ENCODE assay signal across 7 mouse cellular contexts in genomic region chr2:172477860-172478259, GRCm38 (mm10). TPM values are rescaled to one million over a fixed set of nuclear protein-coding genes. Genes with fewer than 3 reads are reported as not detected.
DNase-seq lines count a peak whose midpoint lies in the region; ATAC-seq lines count a peak whose summit lies in the region.

No protein-coding gene starts in this region.

- no peak overlapping the region for H3K4me2 ChIP-seq in forebrain, embryonic 11.5 days (ENCODE audit: low read depth, low read length, severe bottlenecking)
- H3K4me2 ChIP-seq in lung, embryonic 15.5 days = no peak overlapping the region

- no peak overlapping the region for H3K4me3 ChIP-seq in forebrain, embryonic 11.5 days (ENCODE audit: low read depth, low read length)
- H3K4me3 ChIP-seq in lung, embryonic 15.5 days = no peak overlapping the region

- H3K27ac ChIP-seq in forebrain, embryonic 11.5 days (ENCODE audit: low read depth, low read length) = no peak overlapping the region
- H3K27ac ChIP-seq in lung, embryonic 15.5 days = no peak overlapping the region

- peak; percentile 60 for ATAC-seq in forebrain, embryonic 11.5 days (replicated peaks; ENCODE audit: low FRiP score)
- 0 out of 2 replicates have a peak, but pooled peaks have one; percentile 24 for ATAC-seq in lung, embryonic 15.5 days (ENCODE audit: borderline replicate concordance, extremely low read depth, low FRiP score, low TSS enrichment)
- ATAC-seq in neutrophil, adult 5-6 weeks (ENCODE audit: extremely low read depth, insufficient number of reproducible peaks, low FRiP score, poor library complexity, severe bottlenecking) = peak; percentile 31; the same call in 1 of the 2 replicates

- no peaks in the 10 kb centered on the region for H3K9me3 ChIP-seq in forebrain, embryonic 11.5 days (ENCODE audit: control insufficient read depth, low read length)
- no peaks in the 10 kb centered on the region for H3K9me3 ChIP-seq in lung, embryonic 15.5 days

- no peaks in the 10 kb centered on the region for H3K4me1 ChIP-seq in forebrain, embryonic 11.5 days (replicated peaks; ENCODE audit: control insufficient read depth, insufficient read depth, low read length)
- peaks cover 17% of the 10 kb centered on the region for H3K4me1 ChIP-seq in lung, embryonic 15.5 days

- no peaks in the 10 kb centered on the region for H3K27me3 ChIP-seq in forebrain, embryonic 11.5 days (ENCODE audit: control insufficient read depth, insufficient read depth, low read length)
- H3K27me3 ChIP-seq in lung, embryonic 15.5 days = no peaks in the 10 kb centered on the region

- no peak overlapping the region for H3K9ac ChIP-seq in forebrain, embryonic 11.5 days (ENCODE audit: low read length)
- H3K9ac ChIP-seq in lung, embryonic 15.5 days = no peak overlapping the region

- no peaks in the 10 kb centered on the region for H3K36me3 ChIP-seq in forebrain, embryonic 11.5 days (ENCODE audit: control insufficient read depth, insufficient read depth, low read length)
- no peaks in the 10 kb centered on the region for H3K36me3 ChIP-seq in lung, embryonic 15.5 days

- 3% methylated on average over 2 of the region's 2 CpGs for WGBS in forebrain, embryonic 11.5 days
- WGBS in lung, embryonic 15.5 days = 0% methylated on average over 2 of the region's 2 CpGs

- DNase-seq in thymus, postnatal 0 days (ENCODE audit: low spot score) = peak; percentile 53
- no peak for DNase-seq in thymus, adult 18-20 months
- DNase-seq in brain, adult 2 months (ENCODE audit: low read depth, low spot score) = peak; percentile 66
- DNase-seq in forebrain, embryonic 11.5 days (ENCODE audit: low spot score) = peak; percentile 64
- DNase-seq in induced T-regulatory cell, adult 2 months (ENCODE audit: low read depth) = peak; percentile 71

RNA-seq across cellular contexts. Expression of gene Fam209, which starts 5.5 kb away (rescaled TPM):
- 0.90 and 1.0 TPM in 2 replicates for polyA plus RNA-seq in thymus, postnatal 0 days (2015; fragmentation: Nextera tagmentation; extraction: Ambion mirVana)
- polyA plus RNA-seq in forebrain, embryonic 11.5 days (2014; fragmentation: Nextera tagmentation; extraction: Ambion mirVana) = 0.39 and 0.97 TPM in 2 replicates
- 0.30 TPM in 1 of 2 replicates, not detected in the other for polyA plus RNA-seq in lung, embryonic 15.5 days (2015; fragmentation: Nextera tagmentation; extraction: Ambion mirVana)
- 14.4 and 15.8 TPM in 2 replicates for total RNA-seq in neutrophil, adult 5-6 weeks (2017)

RNA-seq across cellular contexts. Expression of gene Gcnt7, which starts 19.5 kb away (rescaled TPM):
- polyA plus RNA-seq in thymus, postnatal 0 days (2015; fragmentation: Nextera tagmentation; extraction: Ambion mirVana) = 0.84 and 2.0 TPM in 2 replicates
- 1.5 TPM in 2 replicates for polyA plus RNA-seq in forebrain, embryonic 11.5 days (2014; fragmentation: Nextera tagmentation; extraction: Ambion mirVana)
- 1.5 and 1.7 TPM in 2 replicates for polyA plus RNA-seq in lung, embryonic 15.5 days (2015; fragmentation: Nextera tagmentation; extraction: Ambion mirVana)
- total RNA-seq in neutrophil, adult 5-6 weeks (2017) = 0.74 and 1.0 TPM in 2 replicates

RNA-seq across cellular contexts. Expression of gene Rtf2, which starts 37.5 kb away (rescaled TPM):
- polyA plus RNA-seq in thymus, postnatal 0 days (2015; fragmentation: Nextera tagmentation; extraction: Ambion mirVana) = 132 and 144 TPM in 2 replicates
- 86.0 and 90.5 TPM in 2 replicates for polyA plus RNA-seq in forebrain, embryonic 11.5 days (2014; fragmentation: Nextera tagmentation; extraction: Ambion mirVana)
- 73.0 and 79.0 TPM in 2 replicates for polyA plus RNA-seq in lung, embryonic 15.5 days (2015; fragmentation: Nextera tagmentation; extraction: Ambion mirVana)
- total RNA-seq in neutrophil, adult 5-6 weeks (2017) = 225 and 239 TPM in 2 replicates

Comparison
In these comparisons a context has a peak if more than half of its experiments do, and no peak if none do; other contexts are left out.
1. DNase-seq: peak in thymus, postnatal 0 days (single experiment), brain, adult 2 months (single experiment), forebrain, embryonic 11.5 days (single experiment) and induced T-regulatory cell, adult 2 months (single experiment); none in thymus, adult 18-20 months (0 of 2).
2. Peak in every context shown above with its lines, with median percentiles within 50 percentile points of each other: ATAC-seq.